Mouse (Mus musculus) Patski (cell line): ENCODE results near the gene Pidd1. TPM values are rescaled to one million over a fixed set of nuclear protein-coding genes. Genes with fewer than 3 reads are reported as not detected.

Experiments used
- ATAC-seq: fragments of 100-300 bp; one replicate; pipeline ENCODE4 v1.8.0; 2021
- CTCF ChIA-PET: fragments of 350-600 bp; sonication (Branson Sonifier 250); formaldehyde crosslinking; loops from one replicate; lab custom pipeline; 2022; ENCODE audit warnings: inconsistent platforms; lab: Charles Lee
- POLR2A ChIA-PET: fragments of 350-600 bp; sonication (Branson Sonifier 250); formaldehyde crosslinking; loops from one replicate; lab custom pipeline; 2022; ENCODE audit warnings: antibody characterized with exemption, inconsistent platforms; lab: Charles Lee
- DNase-seq: peaks from one replicate; pipeline ENCODE4 v3.0.0-alpha.2; 2011; ENCODE audit warnings: low read depth, low spot score
- H3K27me3 ChIP-seq: fragments of 371-371 bp; one replicate; pipeline ENCODE4 v1.5.1; 2021
- CTCF ChIP-seq: fragments of 100-300 bp; IDR thresholded peaks from one replicate; pipeline ENCODE4 v1.5.1; 2021
- in situ Hi-C: fragments of 300-500 bp; cut with MboI; formaldehyde crosslinking; loops from 3 replicates; pipeline ENCODE4 v1.11.1; 2018; ENCODE audit warnings: low pct_unique_long_range_greater_than_20kb, mixed read lengths
- polyA plus RNA-seq: library from polyadenylated mRNA; unstranded; gene quantifications from one replicate; pipeline ENCODE4 v1.2.3, GENCODE M21; 2021

The Pidd1 gene
- polyA plus RNA-seq, 1 experiment from 2014 or later = 4.9 TPM

DNA sequence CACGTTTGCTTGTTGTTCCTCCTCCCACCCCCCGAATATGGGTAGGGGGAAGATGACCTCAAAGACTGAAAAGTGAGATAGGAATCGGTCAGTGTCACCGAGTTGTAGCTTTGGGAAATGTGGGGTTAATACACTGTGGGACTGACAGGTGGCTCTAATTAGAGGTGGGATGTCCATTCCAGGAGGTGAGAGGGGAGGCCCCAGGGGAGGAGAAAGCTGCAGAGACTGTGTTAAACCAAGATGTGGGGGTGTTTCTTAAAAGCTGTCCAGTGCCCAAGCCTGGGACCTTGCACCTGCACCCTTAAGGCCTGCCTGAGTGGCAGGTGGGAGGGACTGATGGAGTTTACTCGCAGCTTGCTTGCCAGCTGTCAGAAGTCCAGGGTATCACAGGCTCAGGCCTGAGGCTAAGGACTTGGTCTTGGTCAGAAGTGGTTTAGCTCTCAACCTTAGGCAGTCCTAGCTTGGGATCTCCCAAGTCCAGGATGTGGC lies 18.6 kb upstream of the Pidd1 start:
- ChIA-PET CTCF (no interaction called here), POLR2A (interaction anchor here (0.6 to 1.4 kb wide), 3 partner anchors 15 to 63 kb away, joined by 3 to 4 read pairs (median 4); no protein-coding TSS in a partner anchor)
- ATAC-seq (no peak), DNase-seq (no peak)
- TF ChIP-seq CTCF = no peak
- H3K27me3 ChIP-seq = no peaks in the 10 kb centered on the region
- in situ Hi-C loops = loop anchor here (25.0 kb wide), 1 partner anchor 925 kb away; the partner anchor contains the start of genes Ctsd and Gm49369

DNA sequence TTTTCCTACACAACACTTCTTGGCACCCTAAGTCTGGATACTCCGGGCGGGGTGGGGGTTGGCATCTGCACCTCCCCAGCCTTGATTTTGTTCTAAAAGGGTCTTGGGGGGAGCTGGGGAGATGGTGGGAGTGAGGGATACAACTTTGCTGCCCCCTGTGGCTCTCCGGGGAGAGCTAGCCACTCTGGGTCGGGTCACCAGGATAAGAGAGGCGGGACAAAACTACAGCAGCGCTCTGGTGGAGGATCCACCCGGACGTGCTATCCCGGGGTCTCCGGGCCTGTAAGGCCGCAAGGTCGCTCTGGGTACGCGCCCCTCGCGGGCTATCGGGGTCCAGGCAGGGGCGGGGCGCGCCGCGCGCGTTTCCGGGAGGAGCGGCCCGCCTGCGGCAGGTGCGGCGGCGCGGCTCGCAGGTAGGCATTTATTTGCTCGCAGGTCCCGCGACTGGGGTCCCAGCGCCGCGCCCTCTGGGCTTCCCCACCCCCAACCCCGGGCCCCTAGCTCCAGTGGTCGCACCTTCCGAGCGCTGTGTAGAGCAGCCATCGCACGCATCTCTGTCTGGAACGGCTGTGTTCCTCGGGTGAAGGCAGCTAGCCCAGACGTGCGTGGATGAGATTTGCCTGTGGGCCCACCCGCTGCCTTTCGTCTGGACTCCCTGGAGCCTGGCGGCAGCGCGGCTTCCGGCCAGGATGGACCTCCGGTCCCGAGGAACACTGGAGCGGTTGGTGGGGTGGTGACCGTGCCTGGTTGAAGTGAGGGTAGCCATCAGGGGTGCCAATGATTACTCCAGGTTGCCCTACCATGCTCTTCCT lies 17.9 kb upstream of the Pidd1 start:
- no peak for ATAC-seq
- H3K27me3 ChIP-seq = no peaks in the 10 kb centered on the region
- TF ChIP-seq CTCF = no peak
- no peak for DNase-seq
- ChIA-PET POLR2A (interaction anchor here (0.6 to 1.4 kb wide), 5 partner anchors 9 to 598 kb away, joined by 3 to 5 read pairs (median 4); no protein-coding TSS in a partner anchor), CTCF (no interaction called here)
- in situ Hi-C loops = loop anchor here (25.0 kb wide), 1 partner anchor 926 kb away; the partner anchor contains the start of genes Ctsd and Gm49369

DNA sequence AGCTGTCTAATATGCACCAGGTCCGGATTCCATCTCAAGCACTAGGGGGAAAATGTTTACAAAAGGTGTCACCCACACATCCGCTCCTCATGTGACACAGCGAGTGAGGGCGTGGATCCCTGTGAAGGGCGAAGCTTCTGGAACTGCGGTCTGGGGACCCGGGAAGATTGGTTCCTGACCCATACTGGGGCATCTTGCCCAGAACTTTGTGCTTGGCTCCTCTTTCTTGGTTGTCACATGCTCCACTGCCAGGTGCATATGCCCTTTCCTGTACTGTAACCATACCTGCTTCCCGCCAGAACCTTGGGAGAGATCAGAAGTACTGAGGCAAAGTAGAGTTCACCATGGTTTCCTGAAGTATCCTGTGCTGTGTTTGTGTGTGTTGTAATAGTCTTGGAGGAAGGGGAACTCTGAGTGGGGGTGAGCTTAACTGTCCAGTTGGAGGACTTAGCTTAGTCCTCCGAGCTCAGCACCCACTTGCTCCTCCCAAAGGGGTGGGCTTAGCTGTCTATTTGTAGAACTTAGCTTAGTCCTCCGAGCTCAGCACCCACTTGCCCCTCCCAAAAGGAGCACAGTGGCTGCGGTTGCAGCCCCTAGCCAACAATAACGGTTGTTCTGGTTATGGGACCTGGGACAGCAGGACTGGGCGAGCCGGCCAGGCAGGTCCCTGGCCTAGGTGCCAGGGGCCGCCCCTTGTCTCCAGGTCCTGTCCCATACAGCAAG lies 16.7 kb upstream of the Pidd1 start, which contains the start of gene Cracr2b:
Gene Cracr2b (plus strand): TSS at position 704 of the 723 bp plus-strand sequence.
- TF ChIP-seq CTCF = no peak
- DNase-seq = no peak

DNA sequence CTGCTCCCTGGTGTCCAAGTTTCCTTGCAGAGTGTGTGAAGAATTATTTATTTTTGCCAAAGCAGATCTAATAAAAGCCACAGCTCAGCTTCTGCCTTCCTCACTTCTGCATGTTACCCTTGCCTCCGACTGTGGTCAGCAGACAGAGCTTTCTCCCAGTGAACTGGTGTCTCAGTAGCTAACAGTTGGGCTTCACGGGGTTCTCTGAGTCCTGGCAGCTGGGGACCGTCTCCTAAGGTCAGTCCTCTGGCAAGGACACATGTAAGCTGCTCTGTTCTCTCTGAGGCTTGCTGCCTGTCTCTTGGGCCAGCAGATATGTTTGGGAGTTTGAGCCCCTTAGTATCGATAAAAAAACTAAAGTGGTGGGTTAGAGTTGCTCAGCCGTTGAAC lies 16.2 kb upstream of the Pidd1 start:
- in situ Hi-C loops = loop anchor here (25.0 kb wide), 1 partner anchor 927 kb away; the partner anchor contains the start of genes Ctsd and Gm49369
- ChIA-PET CTCF (interaction anchor here (1.3 kb wide), 1 partner anchor 16 kb away, joined by 3 read pairs; no protein-coding TSS in a partner anchor), POLR2A (interaction anchor here (0.7 to 6.5 kb wide), 2 partner anchors 8 to 72 kb away, joined by 4 to 47 read pairs; partner anchors contain the start of gene Cd151)
- DNase-seq (no peak), ATAC-seq (no peak)
- no peak for TF ChIP-seq CTCF
- H3K27me3 ChIP-seq = no peaks in the 10 kb centered on the region

More for the DNA sequence above, 16.7 kb upstream of the Pidd1 start, which contains the start of gene Cracr2b:
- in situ Hi-C loops = loop anchor here (25.0 kb wide), 1 partner anchor 927 kb away; the partner anchor contains the start of genes Ctsd and Gm49369
- ChIA-PET CTCF (interaction anchor here (1.3 kb wide), 1 partner anchor 16 kb away, joined by 3 read pairs; no protein-coding TSS in a partner anchor), POLR2A (interaction anchor here (0.6 to 0.7 kb wide), 2 partner anchors 73 to 599 kb away, joined by 4 to 5 read pairs; no protein-coding TSS in a partner anchor)
- no peak for ATAC-seq
- H3K27me3 ChIP-seq = no peaks in the 10 kb centered on the region

DNA sequence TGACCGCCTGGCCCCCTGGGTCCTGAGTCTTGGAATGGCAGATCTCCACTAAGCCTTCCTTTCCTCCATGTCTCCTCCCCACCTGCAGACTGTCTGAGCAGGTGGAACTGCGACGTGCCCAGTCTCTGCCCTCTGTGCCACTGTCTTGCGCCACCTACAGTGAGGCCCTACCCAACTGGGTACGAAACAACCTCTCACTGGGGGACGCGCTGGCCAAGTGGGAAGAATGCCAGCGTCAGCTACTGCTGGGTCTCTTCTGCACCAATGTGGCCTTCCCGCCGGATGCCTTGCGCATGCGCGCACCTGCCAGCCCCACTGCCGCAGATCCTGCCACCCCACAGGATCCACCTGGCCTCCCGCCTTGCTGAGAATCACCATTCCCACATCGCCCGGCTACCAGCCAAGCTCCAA lies 15.5 kb upstream of the Pidd1 start:
- ATAC-seq (no peak), DNase-seq (no peak)
- in situ Hi-C loops = loop anchor here (25.0 kb wide), 1 partner anchor 928 kb away; the partner anchor contains the start of genes Ctsd and Gm49369
- POLR2A ChIA-PET = interaction anchor here (1.4 to 6.5 kb wide), 2 partner anchors 9 to 12 kb away, joined by 5 to 47 read pairs; partner anchors contain the start of gene Cd151
- CTCF ChIA-PET = interaction anchor here (1.4 to 1.6 kb wide), 2 partner anchors 11 to 25 kb away, joined by 3 to 7 read pairs; no protein-coding TSS in a partner anchor
- H3K27me3 ChIP-seq = no peaks in the 10 kb centered on the region
- no peak for TF ChIP-seq CTCF

DNA sequence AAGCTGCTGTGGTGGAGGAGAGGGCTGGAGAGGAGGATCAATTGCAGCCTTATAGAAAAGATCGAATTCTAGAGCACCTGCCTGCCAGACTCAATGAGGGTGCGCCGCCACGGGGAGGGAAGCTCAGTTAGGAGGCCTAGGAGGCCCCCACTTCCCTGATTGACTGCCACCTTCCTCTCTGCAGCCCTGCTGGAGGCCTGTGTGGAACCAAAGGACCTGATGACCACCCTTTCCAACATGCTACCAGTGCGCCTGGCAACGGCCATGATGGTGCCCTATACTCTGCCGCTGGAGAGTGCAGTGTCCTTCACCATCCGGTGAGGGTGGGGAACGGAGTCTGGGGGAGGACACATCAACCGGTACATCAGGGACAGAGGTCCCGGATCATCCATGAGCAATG lies 14.8 kb upstream of the Pidd1 start:
- no peaks in the 10 kb centered on the region for H3K27me3 ChIP-seq
- CTCF ChIA-PET = interaction anchor here (1.0 to 1.6 kb wide), 3 partner anchors 9 to 26 kb away, joined by 3 to 7 read pairs (median 3); partner anchors contain the start of gene Cd151
- no peak for ATAC-seq
- TF ChIP-seq CTCF = no peak
- in situ Hi-C loops = loop anchor here (25.0 kb wide), 1 partner anchor 929 kb away; the partner anchor contains the start of genes Ctsd and Gm49369
- POLR2A ChIA-PET = interaction anchor here (1.4 to 6.5 kb wide), 2 partner anchors 9 to 13 kb away, joined by 5 to 47 read pairs; partner anchors contain the start of gene Cd151
- no peak for DNase-seq

DNA sequence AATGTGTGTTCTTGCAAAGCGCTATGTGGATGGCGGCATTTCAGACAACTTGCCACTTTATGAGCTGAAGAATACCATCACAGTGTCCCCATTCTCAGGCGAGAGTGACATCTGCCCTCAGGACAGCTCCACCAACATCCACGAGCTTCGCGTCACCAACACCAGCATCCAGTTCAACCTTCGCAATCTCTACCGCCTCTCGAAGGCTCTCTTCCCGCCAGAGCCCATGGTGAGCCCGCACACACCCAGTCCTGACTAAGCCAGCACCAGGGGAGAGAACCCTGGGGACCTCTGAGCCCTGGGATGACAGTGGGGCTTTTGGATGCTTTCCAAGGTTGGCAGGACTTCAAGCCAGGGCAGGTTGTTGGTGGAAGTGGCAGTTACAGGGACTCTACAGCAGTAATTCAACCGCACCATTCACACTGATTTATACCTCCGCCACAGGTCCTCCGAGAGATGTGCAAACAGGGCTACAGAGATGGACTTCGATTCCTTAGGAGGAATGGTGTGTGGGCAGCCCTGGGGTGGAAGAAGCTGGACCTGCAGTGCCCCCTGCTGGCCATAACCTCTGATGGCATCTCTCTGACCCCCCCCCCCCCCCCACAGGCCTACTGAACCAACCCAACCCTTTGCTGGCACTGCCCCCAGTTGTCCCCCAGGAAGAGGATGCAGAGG lies 14.3 kb upstream of the Pidd1 start:
- in situ Hi-C loops = loop anchor here (25.0 kb wide), 1 partner anchor 929 kb away; the partner anchor contains the start of genes Ctsd and Gm49369
- no peak for DNase-seq
- CTCF ChIA-PET = interaction anchor here (1.0 to 1.7 kb wide), 6 partner anchors 9 to 48 kb away, joined by 3 to 7 read pairs (median 4); partner anchors contain the start of gene Cd151
- no peak for ATAC-seq
- H3K27me3 ChIP-seq = no peaks in the 10 kb centered on the region
- POLR2A ChIA-PET = interaction anchor here (1.4 to 6.5 kb wide), 2 partner anchors 10 to 13 kb away, joined by 5 to 47 read pairs; partner anchors contain the start of gene Cd151
- TF ChIP-seq CTCF = no peak

DNA sequence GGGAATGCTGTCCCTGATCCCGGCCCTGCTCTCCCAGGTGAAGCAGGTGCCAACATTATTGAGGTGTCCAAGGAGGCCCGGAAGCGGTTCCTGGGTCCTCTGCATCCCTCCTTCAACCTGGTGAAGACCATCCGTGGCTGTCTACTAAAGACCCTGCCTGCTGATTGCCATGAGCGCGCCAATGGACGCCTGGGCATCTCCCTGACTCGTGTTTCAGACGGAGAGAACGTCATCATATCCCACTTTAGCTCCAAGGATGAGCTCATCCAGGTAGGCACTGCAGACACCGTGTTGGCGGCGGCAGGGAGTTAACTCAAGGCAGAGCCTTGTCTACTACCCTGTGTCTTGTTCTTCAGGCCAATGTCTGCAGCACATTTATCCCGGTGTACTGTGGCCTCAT lies 13.4 kb upstream of the Pidd1 start:
- ATAC-seq (no peak), DNase-seq (no peak)
- in situ Hi-C loops = loop anchor here (25.0 kb wide), 1 partner anchor 930 kb away; the partner anchor contains the start of genes Ctsd and Gm49369
- ChIA-PET CTCF (interaction anchor here (0.9 to 1.7 kb wide), 4 partner anchors 10 to 96 kb away, joined by 3 to 6 read pairs (median 4); partner anchors contain the start of gene Cd151), POLR2A (interaction anchor here (0.6 to 6.5 kb wide), 5 partner anchors 8 to 100 kb away, joined by 3 to 47 read pairs (median 3); partner anchors contain the start of gene Cd151)
- no peak for TF ChIP-seq CTCF
- H3K27me3 ChIP-seq = no peaks in the 10 kb centered on the region
